Mouse (Mus musculus): ENCODE measurements around the gene Cdadc1. TPM values are rescaled to one million over a fixed set of nuclear protein-coding genes. Genes with fewer than 3 reads are reported as not detected.

The Cdadc1 gene
- total RNA-seq, 1 experiment from 2014 or later = 73.2 TPM

- DNase-seq = peak; percentile 77
Observed at GRCm38 (mm10) chr14:59612920-59613625, 15.3 kb upstream of the Cdadc1 start.

- DNase-seq = no peak
Observed at GRCm38 (mm10) chr14:59607021-59607420, 9.3 kb upstream of the Cdadc1 start.

- peak; percentile 72 for DNase-seq
Observed at GRCm38 (mm10) chr14:59605671-59606353, 8.1 kb upstream of the Cdadc1 start.

GRCm38 (mm10) chr14:59604002-59604645 lies 6.4 kb upstream of the Cdadc1 start:
- DNase-seq = no peak

- no peak for DNase-seq
Observed at GRCm38 (mm10) chr14:59598260-59598627, 485 bp upstream of the Cdadc1 start.

GRCm38 (mm10) chr14:59594988-59595387 lies 2.8 kb downstream of the Cdadc1 start:
- no peak for DNase-seq

- no peak for DNase-seq
Observed at GRCm38 (mm10) chr14:59592593-59592992, 5.2 kb downstream of the Cdadc1 start.

- DNase-seq = no peak
Observed at GRCm38 (mm10) chr14:59591901-59592300, 5.9 kb downstream of the Cdadc1 start.

GRCm38 (mm10) chr14:59590614-59591013 lies 7.1 kb downstream of the Cdadc1 start:
- DNase-seq = no peak

GRCm38 (mm10) chr14:59576385-59576784 lies 21.4 kb downstream of the Cdadc1 start:
- no peak for DNase-seq

GRCm38 (mm10) chr14:59566756-59567155 lies 31.0 kb downstream of the Cdadc1 start:
- DNase-seq = no peak

- no peak for DNase-seq
Observed at GRCm38 (mm10) chr14:59557886-59558285, 39.9 kb downstream of the Cdadc1 start.

- DNase-seq = no peak
Observed at GRCm38 (mm10) chr14:59557071-59557470, 40.7 kb downstream of the Cdadc1 start.

GRCm38 (mm10) chr14:59555928-59556531 lies 41.7 kb downstream of the Cdadc1 start:
- peak; percentile 62 for DNase-seq

- DNase-seq = no peak
Observed at GRCm38 (mm10) chr14:59555018-59555417, 42.7 kb downstream of the Cdadc1 start.

GRCm38 (mm10) chr14:59554025-59554424 lies 43.7 kb downstream of the Cdadc1 start:
- DNase-seq = no peak

- no peak for DNase-seq
Observed at GRCm38 (mm10) chr14:59551956-59552355, 45.8 kb downstream of the Cdadc1 start.

GRCm38 (mm10) chr14:59550841-59551240 lies 46.9 kb downstream of the Cdadc1 start:
- no peak for DNase-seq

- peak; percentile 57 for DNase-seq
Observed at GRCm38 (mm10) chr14:59549106-59549505, 48.7 kb downstream of the Cdadc1 start.

GRCm38 (mm10) chr14:59548532-59548931 lies 49.2 kb downstream of the Cdadc1 start:
- DNase-seq = no peak

GRCm38 (mm10) chr14:59547530-59547929 lies 50.2 kb downstream of the Cdadc1 start:
- no peak for DNase-seq

- no peak for DNase-seq
Observed at GRCm38 (mm10) chr14:59546162-59546880, 51.4 kb downstream of the Cdadc1 start.

Measured in adrenal gland, postnatal 25 days (tissue).